Mouse (Mus musculus) CH12.LX (cell line): ENCODE results near the gene Mkrn2.

ENCODE experiments used
- CTCF ChIP-seq, 2 experiments: IDR thresholded peaks in 1 of 2; conservative IDR thresholded peaks in 1 of 2; 2 replicates each; pipeline ENCODE4 v1.5.1; 2011 to 2012; ENCODE audit warnings: low read depth in 2 of 2, low read length in 2 of 2, improper control_type of control experiment in 1 of 2, inconsistent platforms in 1 of 2, mild to moderate bottlenecking in 1 of 2, moderate library complexity in 1 of 2
- HCFC1 ChIP-seq: IDR thresholded peaks from 2 replicates; pipeline ENCODE4 v1.6.1; 2012; ENCODE audit warnings: low read depth, mild to moderate bottlenecking, inconsistent platforms, low read length, improper control_type of control experiment
- KAT2A ChIP-seq: IDR thresholded peaks from 2 replicates; pipeline ENCODE4 v1.6.1; 2012; ENCODE audit warnings: low read length, improper control_type of control experiment, inconsistent platforms; ENCODE audit not compliant: insufficient replicate concordance
- MAFK ChIP-seq: IDR thresholded peaks from 2 replicates; pipeline ENCODE4 v1.6.1; 2011; ENCODE audit warnings: low read length, improper control_type of control experiment; ENCODE audit not compliant: insufficient replicate concordance
- POLR2A ChIP-seq: IDR thresholded peaks from 2 replicates; pipeline ENCODE4 v1.6.1; 2011; ENCODE audit warnings: low read depth, mild to moderate bottlenecking, improper control_type of control experiment, low read length
- UBTF ChIP-seq: IDR thresholded peaks from 2 replicates; pipeline ENCODE4 v1.6.1; 2012; ENCODE audit warnings: low read depth, mild to moderate bottlenecking, inconsistent platforms, low read length, improper control_type of control experiment, moderate library complexity
- USF1 ChIP-seq: IDR thresholded peaks from 2 replicates; pipeline ENCODE4 v1.6.1; 2014; ENCODE audit warnings: low read depth, mild to moderate bottlenecking, inconsistent platforms, low read length, improper control_type of control experiment
- ZNF384 ChIP-seq: IDR thresholded peaks from 2 replicates; pipeline ENCODE4 v1.6.1; 2012; ENCODE audit warnings: low read depth, low read length, improper control_type of control experiment, inconsistent platforms

DNA sequence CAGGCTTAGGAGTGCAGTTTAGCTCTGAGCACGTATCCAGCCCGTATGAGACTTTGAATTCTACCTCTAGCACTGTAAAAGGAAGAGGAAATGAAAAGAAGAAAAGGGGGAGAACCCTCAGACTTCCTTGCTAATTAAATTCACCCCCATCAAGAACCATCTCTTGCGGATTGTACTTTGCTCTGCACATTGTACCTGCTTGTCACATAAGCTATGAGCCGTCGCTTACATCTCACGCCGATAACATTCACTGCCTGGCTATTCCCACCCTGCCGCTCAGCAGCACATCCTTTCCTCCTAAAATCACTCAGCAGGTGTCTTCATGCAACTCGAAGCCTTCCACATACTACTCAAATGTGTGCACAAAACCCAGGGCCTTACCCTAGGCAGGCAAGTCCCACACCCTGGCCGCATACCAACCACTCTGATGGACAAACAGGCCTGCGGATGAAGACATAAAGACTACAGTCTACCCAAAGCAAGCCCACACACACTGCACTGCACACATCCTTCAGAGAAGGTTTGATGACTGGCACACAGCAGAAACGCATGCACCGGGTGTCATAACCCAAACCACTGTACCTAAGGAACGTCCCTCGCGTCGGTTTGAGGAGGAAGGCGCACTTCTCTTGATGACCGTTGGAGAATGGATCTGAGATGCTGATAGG is 9.9 kb upstream of the Mkrn2 start:
- TF ChIP-seq MAFK (no peak), CTCF (conservative IDR thresholded peaks at IDR 0.05 in 1 of 2, IDR thresholded peaks at IDR 0.05 in 1 of 2; ENCODE audit: low read depth in 2 of 2, low read length in 2 of 2) (no peak), KAT2A (no peak), POLR2A (no peak), USF1 (no peak), HCFC1 (no peak), ZNF384 (no peak), UBTF (no peak)
